Mouse (Mus musculus) neural tube, embryonic 12.5 days (tissue): ENCODE results near the gene Hacl1. TPM values are rescaled to one million over a fixed set of nuclear protein-coding genes. Genes with fewer than 3 reads are reported as not detected.

Experiments used
- ATAC-seq: fragments of 200-750 bp; cut with Nextera tagmentation; 2 replicates; pipeline ENCODE4 v1.8.0; 2017; ENCODE audit warnings: low read depth, mild to moderate bottlenecking, moderate TSS enrichment, moderate library complexity; ENCODE audit not compliant: low FRiP score
- H3K27ac ChIP-seq: fragments of 300-500 bp; sonication (generic); 2 replicates; pipeline ENCODE4 v1.5.1; 2016
- H3K27me3 ChIP-seq: fragments of 300-500 bp; sonication (generic); replicated peaks from 2 replicates; pipeline ENCODE4 v1.6.1; 2016; ENCODE audit warnings: mild to moderate bottlenecking
- H3K36me3 ChIP-seq: fragments of 300-500 bp; sonication (generic); 2 replicates; pipeline ENCODE4 v1.6.1; 2016; ENCODE audit warnings: mild to moderate bottlenecking
- H3K4me1 ChIP-seq: fragments of 300-500 bp; sonication (generic); 2 replicates; pipeline ENCODE4 v1.6.1; 2016
- H3K4me2 ChIP-seq: fragments of 300-500 bp; sonication (generic); replicated peaks from 2 replicates; pipeline ENCODE4 v1.6.1; 2016; ENCODE audit warnings: mild to moderate bottlenecking
- H3K4me3 ChIP-seq: fragments of 300-500 bp; sonication (generic); 2 replicates; pipeline ENCODE4 v1.5.1; 2016
- H3K9ac ChIP-seq: fragments of 300-500 bp; sonication (generic); 2 replicates; pipeline ENCODE4 v1.6.1; 2016; ENCODE audit warnings: mild to moderate bottlenecking
- H3K9me3 ChIP-seq: fragments of 300-500 bp; sonication (generic); 2 replicates; pipeline ENCODE4 v1.6.1; 2016; ENCODE audit warnings: mild to moderate bottlenecking
- WGBS: fragments of 180-500 bp; shearing (Covaris S2); methylation state at CpG from one replicate; pipeline ENCODE4 v1.1.7; 2016; 5-methylcytosine and 5-hydroxymethylcytosine counted together
- polyA plus RNA-seq: library from polyadenylated mRNA; unstranded; fragments of >200 nt; fragmentation: Nextera tagmentation; extraction: Ambion mirVana; gene quantifications from 2 replicates; pipeline ENCODE4 v1.2.1, GENCODE M21; 2016

Gene Hacl1
- polyA plus RNA-seq, 1 experiment from 2014 or later: 7.8 TPM

DNA sequence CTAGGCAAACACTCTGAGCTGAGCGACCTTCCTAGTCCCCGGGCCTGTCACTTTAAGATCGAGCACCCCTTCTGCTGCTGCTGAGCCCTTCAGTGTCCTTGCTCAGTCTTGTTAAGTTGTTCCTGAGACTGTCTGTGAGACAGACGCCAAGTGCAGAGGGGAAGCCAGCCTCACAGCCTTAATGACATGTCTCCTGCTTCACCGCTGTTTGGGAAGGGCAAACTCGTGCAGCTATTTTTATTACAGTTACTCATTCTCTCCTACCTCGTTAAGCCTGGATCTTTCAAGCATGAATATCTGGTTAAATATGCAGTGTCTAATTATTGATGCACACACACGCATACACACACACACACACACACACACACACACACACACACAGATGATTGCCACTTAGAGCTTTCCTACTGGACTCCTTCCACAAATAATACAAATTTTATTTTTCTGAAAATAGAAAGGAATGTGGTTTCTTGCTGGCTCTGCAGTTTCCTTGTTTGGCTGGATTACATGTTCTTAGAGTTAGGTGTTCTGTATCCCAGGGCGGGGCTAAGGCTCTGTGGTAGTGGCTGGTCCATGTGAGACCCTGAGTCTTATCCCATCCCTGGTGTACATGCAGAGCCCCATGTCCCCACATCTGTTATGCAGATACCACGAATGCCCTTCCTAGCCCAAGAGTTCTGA, 18.6 kb upstream of the Hacl1 start:
- 53% methylated on average over 10 of the region's 10 CpGs for WGBS
- H3K27me3 ChIP-seq: no peaks in the 10 kb centered on the region
- ATAC-seq: no peak
- no peaks in the 10 kb centered on the region for H3K9me3 ChIP-seq
- H3K4me3 ChIP-seq: no peak overlapping the region
- no peak overlapping the region for H3K4me2 ChIP-seq
- H3K27ac ChIP-seq: peak overlapping the region; percentile 9; the same call in 1 of the 2 replicates
- no peaks in the 10 kb centered on the region for H3K36me3 ChIP-seq
- H3K9ac ChIP-seq: no peak overlapping the region
- peaks cover 59% of the 10 kb centered on the region for H3K4me1 ChIP-seq

- no peaks in the 10 kb centered on the region for H3K36me3 ChIP-seq
- ATAC-seq: no peak
- no peak overlapping the region for H3K4me3 ChIP-seq
- 96% methylated on average over 8 of the region's 8 CpGs for WGBS
- H3K4me2 ChIP-seq: no peak overlapping the region
- no peaks in the 10 kb centered on the region for H3K9me3 ChIP-seq
- H3K27ac ChIP-seq: no peak overlapping the region
- H3K4me1 ChIP-seq: peaks cover 45% of the 10 kb centered on the region
- no peak overlapping the region for H3K9ac ChIP-seq
- no peaks in the 10 kb centered on the region for H3K27me3 ChIP-seq
These were observed 17.1 kb upstream of the Hacl1 start for GRCm38 (mm10) chr14:31658126-31658680.

GRCm38 (mm10) chr14:31656857-31657645, 16.0 kb upstream of the Hacl1 start:
- H3K9me3 ChIP-seq: no peaks in the 10 kb centered on the region
- no peak overlapping the region for H3K4me3 ChIP-seq
- no peak overlapping the region for H3K4me2 ChIP-seq
- ATAC-seq: no peak
- H3K27me3 ChIP-seq: no peaks in the 10 kb centered on the region
- H3K36me3 ChIP-seq: no peaks in the 10 kb centered on the region
- no peak overlapping the region for H3K27ac ChIP-seq
- no peak overlapping the region for H3K9ac ChIP-seq
- H3K4me1 ChIP-seq: peaks cover 34% of the 10 kb centered on the region
- 54% methylated on average over 5 of the region's 5 CpGs for WGBS

- no peaks in the 10 kb centered on the region for H3K27me3 ChIP-seq
- H3K9me3 ChIP-seq: no peaks in the 10 kb centered on the region
- H3K4me1 ChIP-seq: peaks cover 30% of the 10 kb centered on the region
- H3K27ac ChIP-seq: no peak overlapping the region
- WGBS: 83% methylated on average over 7 of the region's 7 CpGs
- ATAC-seq: no peak
- H3K4me2 ChIP-seq: no peak overlapping the region
- no peak overlapping the region for H3K4me3 ChIP-seq
- no peak overlapping the region for H3K9ac ChIP-seq
- no peaks in the 10 kb centered on the region for H3K36me3 ChIP-seq
These were observed 15.3 kb upstream of the Hacl1 start for GRCm38 (mm10) chr14:31656386-31656785.

GRCm38 (mm10) chr14:31655406-31655805, 14.3 kb upstream of the Hacl1 start:
- Histone ChIP-seq H3K4me2 (no peak overlapping the region), H3K27me3 (no peaks in the 10 kb centered on the region), H3K4me3 (no peak overlapping the region), H3K36me3 (no peaks in the 10 kb centered on the region), H3K4me1 (peaks cover 21% of the 10 kb centered on the region), H3K9ac (no peak overlapping the region), H3K27ac (no peak overlapping the region), H3K9me3 (peaks cover 2% of the 10 kb centered on the region; the same call in 1 of the 2 replicates)
- ATAC-seq: no peak
- WGBS: 87% methylated on average over 14 of the region's 14 CpGs

GRCm38 (mm10) chr14:31654816-31655215, 13.7 kb upstream of the Hacl1 start:
- H3K9ac ChIP-seq: no peak overlapping the region
- peaks cover 4% of the 10 kb centered on the region; the same call in 1 of the 2 replicates for H3K9me3 ChIP-seq
- no peaks in the 10 kb centered on the region for H3K27me3 ChIP-seq
- no peak overlapping the region for H3K4me3 ChIP-seq
- no peak overlapping the region for H3K27ac ChIP-seq
- 89% methylated on average over 5 of the region's 5 CpGs for WGBS
- peaks cover 16% of the 10 kb centered on the region for H3K4me1 ChIP-seq
- no peaks in the 10 kb centered on the region for H3K36me3 ChIP-seq
- ATAC-seq: no peak
- no peak overlapping the region for H3K4me2 ChIP-seq

GRCm38 (mm10) chr14:31653101-31653875, 12.2 kb upstream of the Hacl1 start:
- H3K36me3 ChIP-seq: no peaks in the 10 kb centered on the region
- no peak overlapping the region for H3K9ac ChIP-seq
- peaks cover 8% of the 10 kb centered on the region for H3K4me1 ChIP-seq
- H3K9me3 ChIP-seq: peaks cover 4% of the 10 kb centered on the region; the same call in 1 of the 2 replicates
- H3K4me3 ChIP-seq: no peak overlapping the region
- whole genome bisulfite sequencing: 85% methylated on average over 14 of the region's 14 CpGs
- no peak overlapping the region for H3K4me2 ChIP-seq
- no peak for ATAC-seq
- H3K27me3 ChIP-seq: no peaks in the 10 kb centered on the region
- no peak overlapping the region for H3K27ac ChIP-seq

- WGBS: 89% methylated on average over 1 of the region's 1 CpGs
- Histone ChIP-seq H3K4me1 (peaks cover 7% of the 10 kb centered on the region), H3K9ac (no peak overlapping the region), H3K4me3 (no peak overlapping the region), H3K27me3 (no peaks in the 10 kb centered on the region), H3K36me3 (no peaks in the 10 kb centered on the region), H3K9me3 (peaks cover 4% of the 10 kb centered on the region; the same call in 1 of the 2 replicates), H3K4me2 (no peak overlapping the region), H3K27ac (no peak overlapping the region)
- no peak for ATAC-seq
These were observed 11.5 kb upstream of the Hacl1 start for GRCm38 (mm10) chr14:31652624-31653023.

DNA sequence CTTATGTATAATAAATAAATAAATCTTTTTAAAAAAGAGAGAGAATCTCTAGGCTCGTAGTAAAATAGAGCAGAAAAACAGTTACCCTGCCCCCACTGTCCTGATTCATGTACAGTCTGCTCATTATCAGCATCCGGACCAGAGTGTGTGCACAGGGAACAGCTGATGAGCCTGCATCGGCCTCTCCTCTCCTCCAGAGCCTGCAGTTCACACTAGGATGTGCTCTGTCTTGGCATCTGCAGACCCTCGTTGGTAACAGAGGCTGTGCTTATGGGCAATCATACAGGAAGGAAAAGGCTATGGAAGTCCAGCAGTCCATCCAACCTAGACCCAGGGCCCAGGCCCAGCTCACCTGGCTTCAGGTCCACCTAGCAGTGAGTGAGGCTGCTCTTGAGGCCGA, 11.0 kb upstream of the Hacl1 start:
- H3K27ac ChIP-seq: no peak overlapping the region
- H3K4me2 ChIP-seq: no peak overlapping the region
- no peaks in the 10 kb centered on the region for H3K36me3 ChIP-seq
- no peak for ATAC-seq
- no peak overlapping the region for H3K4me3 ChIP-seq
- peaks cover 2% of the 10 kb centered on the region; the same call in 1 of the 2 replicates for H3K4me1 ChIP-seq
- H3K9me3 ChIP-seq: peaks cover 4% of the 10 kb centered on the region; the same call in 1 of the 2 replicates
- H3K27me3 ChIP-seq: no peaks in the 10 kb centered on the region
- no peak overlapping the region for H3K9ac ChIP-seq
- 76% methylated on average over 5 of the region's 5 CpGs for WGBS

- H3K4me1 ChIP-seq: no peaks in the 10 kb centered on the region; the same call in 1 of the 2 replicates
- no peak overlapping the region for H3K27ac ChIP-seq
- H3K9me3 ChIP-seq: peaks cover 4% of the 10 kb centered on the region; the same call in 1 of the 2 replicates
- H3K9ac ChIP-seq: no peak overlapping the region
- 92% methylated on average over 7 of the region's 7 CpGs for WGBS
- H3K4me3 ChIP-seq: no peak overlapping the region
- H3K4me2 ChIP-seq: no peak overlapping the region
- H3K36me3 ChIP-seq: no peaks in the 10 kb centered on the region
- H3K27me3 ChIP-seq: no peaks in the 10 kb centered on the region
- ATAC-seq: no peak
These were observed 10.1 kb upstream of the Hacl1 start for GRCm38 (mm10) chr14:31651206-31651605.

DNA sequence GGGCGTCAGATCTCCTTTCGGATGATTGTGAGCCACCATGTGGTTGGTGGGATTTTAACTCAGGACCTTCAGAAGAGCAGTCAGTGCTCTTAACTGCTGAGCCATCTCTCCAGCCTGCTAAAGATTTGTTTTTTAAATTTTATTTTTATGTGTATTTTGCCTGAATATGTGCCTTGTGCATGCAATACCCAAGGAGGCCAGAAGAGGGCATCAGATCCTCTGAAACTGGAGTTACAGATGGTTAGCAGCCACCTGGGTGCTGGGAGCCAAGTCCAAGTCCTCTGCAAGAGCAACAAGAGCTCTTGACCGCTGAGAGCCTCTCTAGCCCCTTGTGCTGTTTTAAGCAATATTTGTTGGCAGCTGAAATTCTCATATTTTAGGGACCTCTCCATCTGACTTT, 9.3 kb upstream of the Hacl1 start:
- Histone ChIP-seq H3K4me1 (no peaks in the 10 kb centered on the region; the same call in 1 of the 2 replicates), H3K4me2 (no peak overlapping the region), H3K27me3 (no peaks in the 10 kb centered on the region), H3K9me3 (peaks cover 4% of the 10 kb centered on the region; the same call in 1 of the 2 replicates), H3K36me3 (no peaks in the 10 kb centered on the region), H3K4me3 (no peak overlapping the region), H3K27ac (no peak overlapping the region), H3K9ac (no peak overlapping the region)
- no peak for ATAC-seq
- 97% methylated on average over 3 of the region's 3 CpGs for WGBS

- no peak overlapping the region for H3K4me3 ChIP-seq
- H3K9me3 ChIP-seq: peaks cover 4% of the 10 kb centered on the region; the same call in 1 of the 2 replicates
- H3K27ac ChIP-seq: no peak overlapping the region
- no peak overlapping the region for H3K9ac ChIP-seq
- no peaks in the 10 kb centered on the region for H3K27me3 ChIP-seq
- no peaks in the 10 kb centered on the region; the same call in 1 of the 2 replicates for H3K4me1 ChIP-seq
- no peak for ATAC-seq
- H3K4me2 ChIP-seq: no peak overlapping the region
- 91% methylated on average over 10 of the region's 10 CpGs for WGBS
- no peaks in the 10 kb centered on the region for H3K36me3 ChIP-seq
These were observed 6.9 kb upstream of the Hacl1 start for GRCm38 (mm10) chr14:31647991-31648390.
